Mouse (Mus musculus): Measurements from ENCODE around the gene Ftsj1.

The Ftsj1 gene

GRCm38 (mm10) chrX:8218114-8218513, 34.1 kb downstream of the Ftsj1 start:
- no peak for DNase-seq (ENCODE audit: low read depth, low spot score)

GRCm38 (mm10) chrX:8217383-8217782, 34.8 kb downstream of the Ftsj1 start:
- no peak for DNase-seq (ENCODE audit: low read depth, low spot score)

- no peak for DNase-seq (ENCODE audit: low read depth, low spot score)
These were observed 40.6 kb downstream of the Ftsj1 start for GRCm38 (mm10) chrX:8211490-8212207.

GRCm38 (mm10) chrX:8209720-8210119, 42.5 kb downstream of the Ftsj1 start:
- DNase-seq (ENCODE audit: low read depth, low spot score) = no peak

- peak; percentile 93 for DNase-seq (ENCODE audit: low read depth, low spot score)
These were observed 45.0 kb downstream of the Ftsj1 start for GRCm38 (mm10) chrX:8207224-8207623.

- DNase-seq (ENCODE audit: low read depth, low spot score) = peak; percentile 82
These were observed 45.5 kb downstream of the Ftsj1 start for GRCm38 (mm10) chrX:8206694-8207197.

- DNase-seq (ENCODE audit: low read depth, low spot score) = peak; percentile 84
These were observed 46.1 kb downstream of the Ftsj1 start, which contains the start of gene Porcn for GRCm38 (mm10) chrX:8206015-8206693. Gene Porcn, minus strand, starts transcription at chrX:8206525.

GRCm38 (mm10) chrX:8205551-8205950, 46.7 kb downstream of the Ftsj1 start:
- no peak for DNase-seq (ENCODE audit: low read depth, low spot score)

GRCm38 (mm10) chrX:8205088-8205487, 47.1 kb downstream of the Ftsj1 start:
- DNase-seq (ENCODE audit: low read depth, low spot score) = peak; percentile 53

- DNase-seq (ENCODE audit: low read depth, low spot score) = no peak
These were observed 48.1 kb downstream of the Ftsj1 start for GRCm38 (mm10) chrX:8204076-8204475.

GRCm38 (mm10) chrX:8203105-8203504, 49.1 kb downstream of the Ftsj1 start:
- DNase-seq (ENCODE audit: low read depth, low spot score) = no peak

- DNase-seq (ENCODE audit: low read depth, low spot score) = no peak
These were observed 58.8 kb downstream of the Ftsj1 start, which contains the start of gene Ebp for GRCm38 (mm10) chrX:8193419-8193723. Gene Ebp, minus strand, starts transcription at chrX:8193512.

- peak; percentile 90 for DNase-seq (ENCODE audit: low read depth, low spot score)
These were observed 59.4 kb downstream of the Ftsj1 start for GRCm38 (mm10) chrX:8192640-8193418.

- DNase-seq (ENCODE audit: low read depth, low spot score) = peak; percentile 36
These were observed 60.0 kb downstream of the Ftsj1 start for GRCm38 (mm10) chrX:8192126-8192639.

Data from ZHBTc4 (cell line).